Mouse (Mus musculus) hindbrain, postnatal 0 days (tissue): Measurements from ENCODE around the gene Kcnk13. TPM values are rescaled to one million over a fixed set of nuclear protein-coding genes. Genes with fewer than 3 reads are reported as not detected.

Experiments
- ATAC-seq: fragments of 200-750 bp; cut with Nextera tagmentation; 2 replicates; pipeline ENCODE4 v1.8.0; 2017; ENCODE audit warnings: mild to moderate bottlenecking, moderate TSS enrichment, moderate library complexity
- DNase-seq: peaks from one replicate; pipeline ENCODE4 v3.0.0-alpha.2; 2015; ENCODE audit warnings: low spot score
- H3K27ac ChIP-seq: fragments of 300-500 bp; sonication (generic); 2 replicates; pipeline ENCODE4 v1.5.1; 2014; ENCODE audit warnings: mild to moderate bottlenecking
- H3K27me3 ChIP-seq: fragments of 300-500 bp; sonication (generic); 2 replicates; pipeline ENCODE4 v1.6.1; 2014; ENCODE audit warnings: low read length, mixed read lengths; ENCODE audit not compliant: insufficient read depth
- H3K36me3 ChIP-seq: fragments of 300-500 bp; sonication (generic); 2 replicates; pipeline ENCODE4 v1.6.1; 2014; ENCODE audit warnings: low read length, mixed read lengths; ENCODE audit not compliant: insufficient read depth
- H3K4me1 ChIP-seq: fragments of 300-500 bp; sonication (generic); 2 replicates; pipeline ENCODE4 v1.6.1; 2014; ENCODE audit warnings: antibody characterized with exemption, low read length, mixed read lengths; ENCODE audit not compliant: insufficient read depth
- H3K4me2 ChIP-seq: fragments of 300-500 bp; sonication (generic); 2 replicates; pipeline ENCODE4 v1.6.1; 2014; ENCODE audit warnings: low read depth, mild to moderate bottlenecking, low read length, moderate library complexity, mixed read lengths
- H3K4me3 ChIP-seq: fragments of 300-500 bp; sonication (generic); 2 replicates; pipeline ENCODE4 v1.5.1; 2014; ENCODE audit warnings: low read length
- H3K9ac ChIP-seq: fragments of 300-500 bp; sonication (generic); replicated peaks from 2 replicates; pipeline ENCODE4 v1.6.1; 2014; ENCODE audit warnings: mild to moderate bottlenecking, low read length, moderate library complexity, mixed read lengths
- H3K9me3 ChIP-seq: fragments of 300-500 bp; sonication (generic); 2 replicates; pipeline ENCODE4 v1.6.1; 2016; ENCODE audit warnings: low read length, mixed read lengths
- CTCF ChIP-seq: IDR thresholded peaks from 2 replicates; pipeline ENCODE4 v1.5.1; 2016; ENCODE audit warnings: antibody characterized with exemption, control low read depth, low read depth
- WGBS: fragments of 180-500 bp; shearing (Covaris S2); extraction: QIAGEN DNeasy Blood & Tissue Kit; methylation state at CpG from one replicate; pipeline ENCODE4 v1.1.7; 2014; 5-methylcytosine and 5-hydroxymethylcytosine counted together
- polyA plus RNA-seq: library from polyadenylated mRNA; unstranded; fragments of >200 nt; fragmentation: Nextera tagmentation; extraction: Ambion mirVana; gene quantifications from 2 replicates; pipeline ENCODE4 v1.2.1, GENCODE M21; 2015
- total RNA-seq: library from RNA; depleted of rRNA; stranded (reverse); fragments of >200 nt; gene quantifications from 2 replicates; pipeline ENCODE4 v1.2.3, GENCODE M21; 2014

The Kcnk13 gene
- total and polyA plus RNA-seq, 2 experiments from 2014 or later = 1.8 to 1.9 TPM

GRCm38 (mm10) chr12:100006681-100007080 is 42.4 kb downstream of the Kcnk13 start:
- H3K4me3 ChIP-seq = no peak overlapping the region
- H3K9ac ChIP-seq = no peak overlapping the region
- no peak overlapping the region for H3K27ac ChIP-seq
- H3K4me1 ChIP-seq = no peaks in the 10 kb centered on the region
- DNase-seq (no peak), ATAC-seq (no peak)
- H3K4me2 ChIP-seq = no peak overlapping the region
- no peaks in the 10 kb centered on the region for H3K36me3 ChIP-seq
- no peaks in the 10 kb centered on the region for H3K9me3 ChIP-seq
- H3K27me3 ChIP-seq = no peaks in the 10 kb centered on the region
- TF ChIP-seq CTCF = no peak
- WGBS = 77% methylated on average over 2 of the region's 2 CpGs

GRCm38 (mm10) chr12:100012839-100013238 is 48.5 kb downstream of the Kcnk13 start:
- ATAC-seq (no peak), DNase-seq (no peak)
- Histone ChIP-seq H3K27ac (no peak overlapping the region), H3K9me3 (no peaks in the 10 kb centered on the region), H3K4me3 (no peak overlapping the region), H3K9ac (no peak overlapping the region), H3K4me1 (no peaks in the 10 kb centered on the region), H3K27me3 (no peaks in the 10 kb centered on the region), H3K36me3 (no peaks in the 10 kb centered on the region), H3K4me2 (no peak overlapping the region)
- WGBS = 92% methylated on average over 3 of the region's 3 CpGs
- no peak for TF ChIP-seq CTCF

GRCm38 (mm10) chr12:100015146-100015545 is 50.8 kb downstream of the Kcnk13 start:
- H3K4me1 ChIP-seq = no peaks in the 10 kb centered on the region
- H3K27ac ChIP-seq = no peak overlapping the region
- no peak for TF ChIP-seq CTCF
- no peaks in the 10 kb centered on the region for H3K9me3 ChIP-seq
- H3K4me3 ChIP-seq = no peak overlapping the region
- WGBS = 95% methylated on average over 5 of the region's 5 CpGs
- ATAC-seq (no peak), DNase-seq (no peak)
- no peak overlapping the region for H3K9ac ChIP-seq
- H3K4me2 ChIP-seq = no peak overlapping the region
- no peaks in the 10 kb centered on the region for H3K36me3 ChIP-seq
- H3K27me3 ChIP-seq = no peaks in the 10 kb centered on the region

- Histone ChIP-seq H3K27me3 (no peaks in the 10 kb centered on the region), H3K4me1 (no peaks in the 10 kb centered on the region), H3K27ac (no peak overlapping the region), H3K9me3 (no peaks in the 10 kb centered on the region), H3K9ac (no peak overlapping the region), H3K4me3 (no peak overlapping the region), H3K36me3 (no peaks in the 10 kb centered on the region), H3K4me2 (no peak overlapping the region)
- ATAC-seq (no peak), DNase-seq (peak; percentile 23)
- no peak for TF ChIP-seq CTCF
- WGBS = 66% methylated on average over 6 of the region's 6 CpGs
These were observed 53.4 kb downstream of the Kcnk13 start for GRCm38 (mm10) chr12:100017709-100018108.

- TF ChIP-seq CTCF = no peak
These were observed 58.2 kb downstream of the Kcnk13 start for GRCm38 (mm10) chr12:100022490-100022889.

GRCm38 (mm10) chr12:100023821-100024365 is 59.6 kb downstream of the Kcnk13 start:
- Histone ChIP-seq H3K4me3 (no peak overlapping the region), H3K4me1 (no peaks in the 10 kb centered on the region), H3K9ac (no peak overlapping the region), H3K4me2 (no peak overlapping the region), H3K27ac (no peak overlapping the region), H3K36me3 (no peaks in the 10 kb centered on the region), H3K27me3 (no peaks in the 10 kb centered on the region), H3K9me3 (no peaks in the 10 kb centered on the region)
- ATAC-seq = no peak
- WGBS = 74% methylated on average over 12 of the region's 12 CpGs
- no peak for TF ChIP-seq CTCF
- no peak for DNase-seq

More at GRCm38 (mm10) chr12:100022490-100022889, 58.2 kb downstream of the Kcnk13 start:
- H3K27me3 ChIP-seq = no peaks in the 10 kb centered on the region
- H3K36me3 ChIP-seq = no peaks in the 10 kb centered on the region
- H3K4me2 ChIP-seq = no peak overlapping the region
- no peak overlapping the region for H3K27ac ChIP-seq
- DNase-seq (no peak), ATAC-seq (no peak)
- WGBS = 87% methylated on average over 5 of the region's 5 CpGs
- H3K4me1 ChIP-seq = no peaks in the 10 kb centered on the region
- no peaks in the 10 kb centered on the region for H3K9me3 ChIP-seq
- H3K9ac ChIP-seq = no peak overlapping the region
- no peak overlapping the region for H3K4me3 ChIP-seq

GRCm38 (mm10) chr12:100025675-100026074 is 61.4 kb downstream of the Kcnk13 start:
- H3K4me1 ChIP-seq = no peaks in the 10 kb centered on the region
- no peaks in the 10 kb centered on the region for H3K36me3 ChIP-seq
- no peak overlapping the region for H3K9ac ChIP-seq
- no peaks in the 10 kb centered on the region for H3K9me3 ChIP-seq
- no peak for ATAC-seq
- no peak overlapping the region for H3K4me2 ChIP-seq
- H3K4me3 ChIP-seq = no peak overlapping the region
- H3K27ac ChIP-seq = no peak overlapping the region
- no peaks in the 10 kb centered on the region for H3K27me3 ChIP-seq
- TF ChIP-seq CTCF = no peak
- 39% methylated on average over 11 of the region's 11 CpGs for WGBS
- DNase-seq = peak; percentile 36
